Mouse (Mus musculus): ENCODE measurements around the gene Pard3b.

DNA sequence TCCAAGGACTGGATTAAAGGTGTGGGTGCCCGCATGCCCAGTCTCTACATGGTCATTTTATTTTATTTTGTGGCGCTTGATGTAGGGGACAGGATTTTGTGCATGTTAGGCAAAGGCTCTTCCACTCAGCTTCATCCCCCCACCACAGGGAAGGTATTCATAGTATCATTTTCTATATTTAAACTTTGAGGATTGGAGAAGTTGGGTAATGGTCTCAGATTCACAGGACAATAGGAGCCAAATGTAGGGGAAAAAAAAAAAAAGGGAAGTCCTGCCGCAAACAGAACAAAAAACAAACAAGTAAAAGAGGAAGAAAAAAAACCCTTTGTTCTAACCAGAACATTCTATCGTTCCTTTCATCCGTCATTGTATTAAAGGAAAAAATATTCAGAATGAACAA lies 590.5 kb downstream of the Pard3b start:
- no peak for TF ChIP-seq CTCF (IDR thresholded peaks at IDR 0.05; ENCODE audit: low read depth)
- TF ChIP-seq EP300 (IDR thresholded peaks at IDR 0.05; ENCODE audit: low read depth) = no peak
